Mouse (Mus musculus): ENCODE results near the gene Wbp4. TPM values are rescaled to one million over a fixed set of nuclear protein-coding genes. Genes with fewer than 3 reads are reported as not detected.
"Not testable (repeated sequence)": the region's sequence is repeated elsewhere in the genome, so short reads cannot be mapped to it uniquely, and the experiment has no call there.

Wbp4 gene
- 27.0 and 29.2 TPM in 2 replicates for polyA plus RNA-seq (2014; fragmentation: Nextera tagmentation; extraction: Ambion mirVana)

DNA sequence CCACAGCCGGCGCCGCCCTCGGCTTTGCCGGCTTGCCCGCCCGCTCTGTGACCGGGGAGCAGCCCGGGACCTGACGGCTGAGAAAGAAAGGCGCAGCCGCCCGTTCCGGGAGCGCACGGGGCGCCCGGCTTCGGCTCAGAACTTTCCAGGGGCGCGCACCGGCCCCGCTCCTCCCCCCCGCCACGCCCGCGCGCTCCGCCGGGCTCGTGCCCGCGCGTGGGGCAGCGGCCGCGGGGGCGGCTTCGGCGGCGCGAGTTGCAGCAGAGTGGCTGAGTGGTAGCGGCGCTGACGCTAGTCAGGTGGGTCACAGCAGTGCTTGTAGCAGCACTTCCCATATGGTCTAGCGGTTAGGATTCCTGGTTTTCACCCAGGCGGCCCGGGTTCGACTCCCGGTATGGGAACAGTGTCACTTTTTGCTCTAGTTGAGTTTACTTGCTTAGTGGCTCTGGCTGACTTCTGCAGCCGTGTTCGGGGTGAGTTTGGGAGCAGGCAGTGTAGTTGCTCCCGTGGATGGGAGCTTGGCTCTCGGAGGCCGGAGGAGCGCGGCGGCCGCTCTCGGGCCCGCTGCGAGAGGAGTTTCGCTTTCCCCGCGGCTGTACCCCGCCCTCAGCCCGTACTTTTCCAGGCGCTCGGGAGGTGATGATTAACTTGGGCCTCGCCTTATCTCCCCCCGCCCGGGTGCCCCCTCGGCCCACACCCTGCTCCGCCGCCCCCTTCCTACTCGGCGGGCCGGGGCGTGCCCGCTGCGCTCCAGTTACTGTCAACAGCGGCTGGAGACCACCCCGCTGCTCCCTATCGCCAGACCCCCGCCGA, at the start of gene Wbp4:
Wbp4 (minus strand) TSS at position 182 of the 813 bp plus-strand sequence.
- peaks cover 15 to 32% of the 10 kb centered on the region in 2 experiments for H3K4me1 ChIP-seq (ENCODE audit: control insufficient read depth in 2 of 2, insufficient read depth in 2 of 2, low read length in 2 of 2)
- ATAC-seq (ENCODE audit: insufficient number of reproducible peaks, insufficient read depth, low FRiP score, low read depth), result peak; percentile 80
- under 1% methylated on average over 77 of the region's 86 CpGs for WGBS

DNA sequence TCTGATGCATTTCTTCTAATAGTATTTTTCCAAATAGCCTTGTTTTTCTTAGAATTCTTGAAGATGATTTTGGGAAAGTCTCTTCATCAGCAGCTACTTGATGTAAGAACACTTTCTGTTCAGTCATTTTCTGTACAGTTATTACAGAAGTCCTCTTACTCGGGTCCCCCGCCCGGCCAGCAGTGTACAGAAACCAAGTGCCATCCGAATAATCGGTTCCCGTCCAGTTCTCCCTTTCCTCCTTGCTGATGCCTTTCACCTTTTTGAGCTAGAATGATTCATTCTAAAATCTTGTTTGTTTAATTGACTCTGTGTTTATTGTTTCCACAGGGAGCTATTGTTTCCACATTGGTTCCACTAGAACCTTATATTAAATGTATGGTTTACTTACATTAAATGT, 49.4 kb upstream of the Wbp4 start:
- Histone ChIP-seq H3K9me3 (ENCODE audit: control insufficient read depth, low read length) (no peaks in the 10 kb centered on the region), H3K36me3 (ENCODE audit: control insufficient read depth, insufficient read depth, low read length) (no peaks in the 10 kb centered on the region), H3K4me3 (ENCODE audit: control insufficient read depth in 1 of 2, insufficient read depth in 1 of 2, low read depth in 1 of 2, low read length in 2 of 2) (no peak overlapping the region), H3K4me1 (ENCODE audit: control insufficient read depth in 2 of 2, insufficient read depth in 2 of 2, low read length in 2 of 2) (peaks cover 2 to 25% of the 10 kb centered on the region in 2 experiments; a peak in 3 of 4 replicates), H3K27me3 (ENCODE audit: control insufficient read depth, insufficient read depth, low read length) (no peaks in the 10 kb centered on the region), H3K27ac (replicated peaks in 1 of 2; ENCODE audit: control insufficient read depth in 1 of 2, insufficient read depth in 1 of 2, low read depth in 2 of 2, low read length in 2 of 2) (no peak overlapping the region), H3K9ac (ENCODE audit: low read length) (no peak overlapping the region), H3K4me2 (ENCODE audit: low read length) (no peak overlapping the region)
- 92% methylated on average over 6 of the region's 6 CpGs for WGBS
- ATAC-seq (ENCODE audit: insufficient number of reproducible peaks, insufficient read depth, low FRiP score, low read depth), result no peak

More for the DNA sequence above, at the start of gene Wbp4:
- peak within 1 kb of the TSS; percentile 99 to 100 for H3K27ac ChIP-seq (replicated peaks in 1 of 2; ENCODE audit: control insufficient read depth in 1 of 2, insufficient read depth in 1 of 2, low read depth in 2 of 2, low read length in 2 of 2)
- peak within 1 kb of the TSS; percentile 68 to 95 for H3K4me3 ChIP-seq (ENCODE audit: control insufficient read depth in 1 of 2, insufficient read depth in 1 of 2, low read depth in 1 of 2, low read length in 2 of 2)
- H3K4me2 ChIP-seq (ENCODE audit: low read length), result peak within 1 kb of the TSS; percentile 85
- peak within 1 kb of the TSS; percentile 98 for H3K9ac ChIP-seq (ENCODE audit: low read length)
- H3K9me3 ChIP-seq (ENCODE audit: control insufficient read depth, low read length), result no peaks in the 10 kb centered on the region
- no peaks in the 10 kb centered on the region for H3K27me3 ChIP-seq (ENCODE audit: control insufficient read depth, insufficient read depth, low read length)
- H3K36me3 ChIP-seq (ENCODE audit: control insufficient read depth, insufficient read depth, low read length), result peaks cover 16% of the 10 kb centered on the region

DNA sequence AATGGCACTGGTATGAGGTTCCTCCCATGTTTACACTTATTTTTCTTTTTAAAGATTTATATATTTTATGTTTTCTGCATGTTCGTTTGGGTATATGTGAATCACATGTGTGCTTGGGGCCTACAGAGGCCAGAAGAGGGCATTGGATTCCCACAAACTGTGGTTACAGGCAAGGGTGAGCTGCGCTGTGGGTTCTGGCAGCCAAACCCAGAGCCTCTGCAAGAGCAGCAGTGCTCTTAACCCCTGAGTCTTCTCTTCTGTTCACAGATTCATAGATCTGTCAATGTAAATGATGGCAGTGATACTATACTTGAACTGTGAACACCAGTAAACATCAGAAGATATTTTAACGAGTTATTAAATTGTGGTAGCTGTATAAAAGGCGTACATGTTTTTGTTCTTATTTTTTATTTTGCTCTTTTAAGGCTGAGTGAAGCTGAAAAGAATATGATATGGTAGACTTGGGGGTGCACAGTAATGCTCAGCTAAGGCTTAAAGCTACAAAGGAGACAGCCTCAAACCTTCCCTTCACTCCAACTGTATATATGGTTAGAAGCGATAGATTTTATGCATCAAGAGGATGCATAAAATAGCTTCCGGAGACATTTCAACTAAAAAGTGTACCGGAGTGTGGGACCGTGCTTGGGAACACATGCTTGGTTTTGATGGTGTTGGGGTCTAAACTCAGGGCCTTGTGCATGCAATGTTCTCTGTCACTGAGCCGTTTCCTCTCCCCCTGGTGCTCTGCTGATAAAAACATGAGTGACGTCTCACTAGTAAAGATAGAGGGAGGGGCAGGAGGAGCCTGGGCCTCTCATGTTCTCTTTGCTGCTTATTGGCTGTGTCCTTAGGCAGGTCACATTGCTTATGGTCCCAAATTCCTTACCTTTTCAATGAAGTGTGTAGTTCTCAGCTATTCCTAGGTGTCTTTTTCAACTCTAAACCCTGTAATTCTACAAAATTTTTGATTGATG, 48.5 kb upstream of the Wbp4 start:
- H3K4me2 ChIP-seq (ENCODE audit: low read length), result no peak overlapping the region
- 69% methylated on average over 10 of the region's 10 CpGs for WGBS
- no peaks in the 10 kb centered on the region for H3K27me3 ChIP-seq (ENCODE audit: control insufficient read depth, insufficient read depth, low read length)
- peaks cover 2 to 20% of the 10 kb centered on the region in 2 experiments; a peak in 2 of 4 replicates for H3K4me1 ChIP-seq (ENCODE audit: control insufficient read depth in 2 of 2, insufficient read depth in 2 of 2, low read length in 2 of 2)
- ATAC-seq (ENCODE audit: insufficient number of reproducible peaks, insufficient read depth, low FRiP score, low read depth), result no peak
- H3K27ac ChIP-seq (replicated peaks in 1 of 2; ENCODE audit: control insufficient read depth in 1 of 2, insufficient read depth in 1 of 2, low read depth in 2 of 2, low read length in 2 of 2), result no peak overlapping the region
- no peaks in the 10 kb centered on the region for H3K36me3 ChIP-seq (ENCODE audit: control insufficient read depth, insufficient read depth, low read length)
- no peak overlapping the region for H3K4me3 ChIP-seq (ENCODE audit: control insufficient read depth in 1 of 2, insufficient read depth in 1 of 2, low read depth in 1 of 2, low read length in 2 of 2)
- no peaks in the 10 kb centered on the region for H3K9me3 ChIP-seq (ENCODE audit: control insufficient read depth, low read length)
- H3K9ac ChIP-seq (ENCODE audit: low read length), result no peak overlapping the region

DNA sequence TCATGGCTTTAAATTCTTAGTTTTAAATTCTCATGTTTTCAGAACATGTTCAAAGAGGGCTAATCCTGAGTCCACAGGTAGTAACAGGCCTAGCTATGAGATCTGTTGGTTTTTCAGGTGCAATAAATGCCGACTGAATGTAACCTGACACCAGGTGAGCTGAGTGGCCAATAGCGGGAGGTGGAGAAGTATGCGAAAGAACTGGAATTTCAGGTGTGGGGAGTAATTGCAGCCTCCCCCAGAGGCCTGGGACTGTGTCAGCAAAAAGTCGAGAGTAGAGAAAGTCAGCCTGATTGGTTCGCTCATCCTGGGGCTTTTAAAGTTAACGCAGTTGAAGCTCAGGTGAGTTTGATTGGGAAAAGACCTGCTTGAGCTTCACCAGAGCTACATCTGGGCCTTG, 46.4 kb upstream of the Wbp4 start:
- ATAC-seq (ENCODE audit: insufficient number of reproducible peaks, insufficient read depth, low FRiP score, low read depth), result no peak
- H3K27ac ChIP-seq (replicated peaks in 1 of 2; ENCODE audit: control insufficient read depth in 1 of 2, insufficient read depth in 1 of 2, low read depth in 2 of 2, low read length in 2 of 2), result no peak overlapping the region

DNA sequence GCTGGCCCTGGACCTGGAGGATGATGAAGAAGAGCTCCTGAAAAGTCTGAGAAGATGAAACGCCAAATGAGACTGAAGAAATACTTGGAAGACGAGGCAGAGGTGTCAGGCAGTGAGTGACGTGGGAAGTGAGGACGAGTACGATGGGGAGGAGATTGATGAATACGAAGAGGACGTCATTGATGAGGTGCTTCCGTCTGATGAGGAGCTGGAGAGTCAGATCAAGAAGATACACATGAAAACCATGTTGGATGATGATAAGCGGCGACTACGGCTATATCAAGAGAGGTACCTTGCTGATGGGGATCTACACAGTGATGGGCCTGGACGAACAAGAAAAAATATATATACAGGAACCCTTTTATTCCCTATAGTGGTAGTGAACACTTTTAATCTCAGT, 44.8 kb upstream of the Wbp4 start:
- H3K36me3 ChIP-seq (ENCODE audit: control insufficient read depth, insufficient read depth, low read length); H3K9me3 ChIP-seq (ENCODE audit: control insufficient read depth, low read length); ATAC-seq (ENCODE audit: insufficient number of reproducible peaks, insufficient read depth, low FRiP score, low read depth); H3K4me2 ChIP-seq (ENCODE audit: low read length); H3K4me3 ChIP-seq (ENCODE audit: control insufficient read depth in 1 of 2, insufficient read depth in 1 of 2, low read depth in 1 of 2, low read length in 2 of 2); H3K9ac ChIP-seq (ENCODE audit: low read length); H3K27ac ChIP-seq (replicated peaks in 1 of 2; ENCODE audit: control insufficient read depth in 1 of 2, insufficient read depth in 1 of 2, low read depth in 2 of 2, low read length in 2 of 2); H3K27me3 ChIP-seq (ENCODE audit: control insufficient read depth, insufficient read depth, low read length): not testable (repeated sequence)
- 86% methylated on average over 12 of the region's 12 CpGs for WGBS
- peaks cover 4 to 25% of the 10 kb centered on the region in 2 experiments for H3K4me1 ChIP-seq (ENCODE audit: control insufficient read depth in 2 of 2, insufficient read depth in 2 of 2, low read length in 2 of 2)

More for the DNA sequence above, 46.4 kb upstream of the Wbp4 start:
- no peaks in the 10 kb centered on the region for H3K9me3 ChIP-seq (ENCODE audit: control insufficient read depth, low read length)
- no peak overlapping the region for H3K9ac ChIP-seq (ENCODE audit: low read length)
- H3K4me3 ChIP-seq (ENCODE audit: control insufficient read depth in 1 of 2, insufficient read depth in 1 of 2, low read depth in 1 of 2, low read length in 2 of 2), result no peak overlapping the region
- H3K4me1 ChIP-seq (ENCODE audit: control insufficient read depth in 2 of 2, insufficient read depth in 2 of 2, low read length in 2 of 2), result peaks cover 2 to 10% of the 10 kb centered on the region in 2 experiments; a peak in 2 of 4 replicates
- H3K4me2 ChIP-seq (ENCODE audit: low read length), result no peak overlapping the region
- H3K36me3 ChIP-seq (ENCODE audit: control insufficient read depth, insufficient read depth, low read length), result no peaks in the 10 kb centered on the region
- H3K27me3 ChIP-seq (ENCODE audit: control insufficient read depth, insufficient read depth, low read length), result no peaks in the 10 kb centered on the region
- 67% methylated on average over 6 of the region's 6 CpGs for WGBS

DNA sequence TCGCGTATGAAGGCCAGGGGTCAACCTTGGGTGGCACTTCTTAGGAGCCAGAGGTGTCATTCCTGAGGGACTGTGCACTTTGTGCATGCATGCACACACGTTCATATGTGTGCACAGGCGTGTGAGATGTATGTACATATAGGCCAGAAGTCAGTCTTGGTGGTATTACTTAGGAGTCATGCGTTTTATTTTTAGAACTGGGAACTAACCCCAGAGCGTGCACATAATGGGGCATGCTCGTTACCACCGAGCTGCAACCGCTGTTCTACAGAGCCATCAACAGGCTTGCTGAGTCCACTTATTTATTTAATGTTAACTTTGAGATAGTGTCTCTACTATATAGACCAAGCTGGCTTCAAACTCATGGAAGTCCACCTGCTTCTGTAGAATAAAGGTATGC, 41.1 kb upstream of the Wbp4 start:
- 68% methylated on average over 9 of the region's 9 CpGs for WGBS
- no peak overlapping the region for H3K9ac ChIP-seq (ENCODE audit: low read length)

DNA sequence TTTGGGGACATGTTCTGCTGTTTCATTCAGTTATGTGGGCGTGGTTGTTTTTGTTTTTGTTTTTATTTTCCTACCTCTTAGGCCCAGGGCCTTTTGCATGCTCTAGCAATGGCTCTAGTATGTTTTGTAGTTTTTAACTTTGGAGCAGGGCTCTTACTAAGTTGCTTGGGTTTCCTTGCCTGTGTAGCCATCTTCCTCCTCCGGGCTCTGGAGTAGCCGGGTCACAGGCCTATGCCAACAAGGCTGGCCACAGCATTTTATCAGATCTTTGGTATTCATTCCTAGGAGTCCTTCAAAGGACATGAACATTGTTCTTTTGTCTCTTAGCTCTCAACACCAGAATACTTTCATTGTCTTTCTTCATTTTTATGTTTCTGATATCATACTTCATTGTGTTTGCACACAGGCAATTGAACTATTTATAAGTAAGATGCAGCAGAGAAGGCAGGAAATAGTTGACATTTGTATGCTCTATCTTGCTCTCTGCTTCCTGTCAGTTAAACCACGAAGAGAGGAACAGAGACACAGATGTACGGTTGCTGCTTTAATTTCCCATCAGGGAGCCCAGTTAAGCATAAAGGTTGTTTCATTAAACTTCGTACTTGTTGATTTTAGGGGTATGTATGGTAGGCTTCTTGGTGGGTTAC, 40.3 kb upstream of the Wbp4 start:
- no peak overlapping the region for H3K9ac ChIP-seq (ENCODE audit: low read length)
- H3K36me3 ChIP-seq (ENCODE audit: control insufficient read depth, insufficient read depth, low read length), result no peaks in the 10 kb centered on the region
- H3K4me3 ChIP-seq (ENCODE audit: control insufficient read depth in 1 of 2, insufficient read depth in 1 of 2, low read depth in 1 of 2, low read length in 2 of 2), result no peak overlapping the region
- H3K27me3 ChIP-seq (ENCODE audit: control insufficient read depth, insufficient read depth, low read length), result no peaks in the 10 kb centered on the region
- H3K9me3 ChIP-seq (ENCODE audit: control insufficient read depth, low read length), result no peaks in the 10 kb centered on the region
- H3K4me2 ChIP-seq (ENCODE audit: low read length), result no peak overlapping the region
- WGBS, result 48% methylated on average over 6 of the region's 6 CpGs
- peak overlapping the region in 1 of 2 experiments; percentile 63; a peak in 2 of 4 replicates for H3K27ac ChIP-seq (replicated peaks in 1 of 2; ENCODE audit: control insufficient read depth in 1 of 2, insufficient read depth in 1 of 2, low read depth in 2 of 2, low read length in 2 of 2)
- H3K4me1 ChIP-seq (ENCODE audit: control insufficient read depth in 2 of 2, insufficient read depth in 2 of 2, low read length in 2 of 2), result peaks cover 3 to 16% of the 10 kb centered on the region in 2 experiments; a peak in 3 of 4 replicates
- ATAC-seq (ENCODE audit: insufficient number of reproducible peaks, insufficient read depth, low FRiP score, low read depth), result no peak

More for the DNA sequence above, 41.1 kb upstream of the Wbp4 start:
- Histone ChIP-seq H3K36me3 (ENCODE audit: control insufficient read depth, insufficient read depth, low read length) (no peaks in the 10 kb centered on the region), H3K27me3 (ENCODE audit: control insufficient read depth, insufficient read depth, low read length) (no peaks in the 10 kb centered on the region), H3K9me3 (ENCODE audit: control insufficient read depth, low read length) (no peaks in the 10 kb centered on the region), H3K4me1 (ENCODE audit: control insufficient read depth in 2 of 2, insufficient read depth in 2 of 2, low read length in 2 of 2) (peaks cover 3 to 16% of the 10 kb centered on the region in 2 experiments; a peak in 3 of 4 replicates), H3K4me3 (ENCODE audit: control insufficient read depth in 1 of 2, insufficient read depth in 1 of 2, low read depth in 1 of 2, low read length in 2 of 2) (no peak overlapping the region), H3K27ac (replicated peaks in 1 of 2; ENCODE audit: control insufficient read depth in 1 of 2, insufficient read depth in 1 of 2, low read depth in 2 of 2, low read length in 2 of 2) (no peak overlapping the region), H3K4me2 (ENCODE audit: low read length) (no peak overlapping the region)
- ATAC-seq (ENCODE audit: insufficient number of reproducible peaks, insufficient read depth, low FRiP score, low read depth), result no peak

All from heart, embryonic 14.5 days (tissue).